Mouse (Mus musculus) limb, embryonic 14.5 days (tissue): ENCODE measurements around the gene Abhd13. TPM values are rescaled to one million over a fixed set of nuclear protein-coding genes. Genes with fewer than 3 reads are reported as not detected.

Experiments used
- ATAC-seq: fragments of 200-750 bp; cut with Nextera tagmentation; 2 replicates; pipeline ENCODE4 v1.8.0; 2017; ENCODE audit warnings: low read depth, moderate number of reproducible peaks, moderate TSS enrichment; ENCODE audit not compliant: low FRiP score
- DNase-seq: peaks from one replicate; pipeline ENCODE4 v3.0.0-alpha.2; 2015; ENCODE audit warnings: low spot score
- H3K27ac ChIP-seq: fragments of 300-500 bp; sonication (generic); replicated peaks from 2 replicates; pipeline ENCODE4 v1.5.1; 2014; ENCODE audit warnings: low read depth, mild to moderate bottlenecking, low read length, moderate library complexity, mixed read lengths
- H3K27me3 ChIP-seq: fragments of 300-500 bp; sonication (generic); 2 replicates; pipeline ENCODE4 v1.6.1; 2014; ENCODE audit warnings: low read length, mixed read lengths; ENCODE audit not compliant: control insufficient read depth, insufficient read depth
- H3K36me3 ChIP-seq: fragments of 300-500 bp; sonication (generic); 2 replicates; pipeline ENCODE4 v1.6.1; 2014; ENCODE audit warnings: mild to moderate bottlenecking, low read length, moderate library complexity, mixed read lengths; ENCODE audit not compliant: control insufficient read depth, insufficient read depth
- H3K4me1 ChIP-seq: fragments of 300-500 bp; sonication (generic); 2 replicates; pipeline ENCODE4 v1.6.1; 2014; ENCODE audit warnings: antibody characterized with exemption, low read length, mixed read lengths; ENCODE audit not compliant: control insufficient read depth, insufficient read depth
- H3K4me2 ChIP-seq: fragments of 300-500 bp; sonication (generic); replicated peaks from 2 replicates; pipeline ENCODE4 v1.6.1; 2014; ENCODE audit warnings: low read depth, mild to moderate bottlenecking, low read length, moderate library complexity; ENCODE audit not compliant: severe bottlenecking
- H3K4me3 ChIP-seq: fragments of 300-500 bp; sonication (generic); replicated peaks from 2 replicates; pipeline ENCODE4 v1.5.1; 2014; ENCODE audit warnings: low read length
- H3K9ac ChIP-seq: fragments of 300-500 bp; sonication (generic); 2 replicates; pipeline ENCODE4 v1.6.1; 2014; ENCODE audit warnings: mild to moderate bottlenecking, low read depth, low read length, moderate library complexity; ENCODE audit not compliant: severe bottlenecking
- H3K9me3 ChIP-seq: fragments of 300-500 bp; sonication (generic); 2 replicates; pipeline ENCODE4 v1.6.1; 2016; ENCODE audit warnings: low read length; ENCODE audit not compliant: control insufficient read depth
- POLR2A ChIP-seq: fragments of 200-500 bp; IDR thresholded peaks from 2 replicates; pipeline ENCODE4 v1.8.0; 2012; ENCODE audit warnings: inconsistent platforms, mild to moderate bottlenecking, moderate library complexity, borderline replicate concordance; ENCODE audit not compliant: insufficient read depth, insufficient read length; ENCODE audit errors: extremely low read depth
- WGBS: fragments of 180-500 bp; shearing (Covaris S2); extraction: QIAGEN DNeasy Blood & Tissue Kit; methylation state at CpG from one replicate; pipeline ENCODE4 v1.1.7; 2014; 5-methylcytosine and 5-hydroxymethylcytosine counted together
- polyA plus RNA-seq, 2 experiments: library from polyadenylated mRNA; depleted of rRNA in 1 of 2; stranded (reverse) in 1 of 2; unstranded in 1 of 2; fragments of >200 nt; fragmentation: Nextera tagmentation in 1 of 2; extraction: Ambion mirVana in 1 of 2; gene quantifications; 2 replicates each; pipeline versions ENCODE4 v1.2.1 to v1.2.3; 2012 to 2014

Abhd13 gene
- polyA plus RNA-seq, 2 experiments, result 10.9 to 22.9 TPM

- Histone ChIP-seq H3K4me3 (peak overlapping the region; percentile 70), H3K27ac (0 out of 2 replicates have a peak overlapping the region, but pooled peaks have one; percentile 26), H3K9ac (peak overlapping the region; percentile 67), H3K36me3 (peaks cover 23% of the 10 kb centered on the region), H3K27me3 (no peaks in the 10 kb centered on the region), H3K9me3 (no peaks in the 10 kb centered on the region), H3K4me2 (peak overlapping the region; percentile 69), H3K4me1 (peaks cover 25% of the 10 kb centered on the region)
- DNase-seq, result peak; percentile 97
- under 1% methylated on average over 47 of the region's 47 CpGs for WGBS
- 0 out of 2 replicates have a peak, but pooled peaks have one; percentile 71 for TF ChIP-seq POLR2A
- peak; percentile 93 for ATAC-seq
Measured at GRCm38 (mm10) chr8:9975898-9976611, 1.5 kb upstream of the Abhd13 start.

GRCm38 (mm10) chr8:9977016-9977415 is 491 bp upstream of the Abhd13 start:
- TF ChIP-seq POLR2A, result no peak
- H3K4me1 ChIP-seq, result peaks cover 25% of the 10 kb centered on the region
- H3K4me3 ChIP-seq, result peak overlapping the region; percentile 70
- no peaks in the 10 kb centered on the region for H3K27me3 ChIP-seq
- H3K27ac ChIP-seq, result peak overlapping the region; percentile 40; the same call in 1 of the 2 replicates
- DNase-seq, result no peak
- H3K9ac ChIP-seq, result peak overlapping the region; percentile 80; the same call in 1 of the 2 replicates
- ATAC-seq, result no peak
- H3K9me3 ChIP-seq, result no peaks in the 10 kb centered on the region
- 36% methylated on average over 15 of the region's 15 CpGs for WGBS
- H3K4me2 ChIP-seq, result peak overlapping the region; percentile 48
- H3K36me3 ChIP-seq, result peaks cover 14% of the 10 kb centered on the region

- Histone ChIP-seq H3K36me3 (peaks cover 3% of the 10 kb centered on the region; the same call in 1 of the 2 replicates), H3K9ac (peak overlapping the region; percentile 80), H3K9me3 (no peaks in the 10 kb centered on the region), H3K27me3 (no peaks in the 10 kb centered on the region), H3K27ac (no peak overlapping the region), H3K4me2 (peak overlapping the region; percentile 48), H3K4me1 (peaks cover 25% of the 10 kb centered on the region), H3K4me3 (peak overlapping the region; percentile 70)
- DNase-seq, result no peak
- WGBS, result 60% methylated on average over 18 of the region's 18 CpGs
- no peak for TF ChIP-seq POLR2A
- no peak for ATAC-seq
Measured at GRCm38 (mm10) chr8:9978475-9979230, 1.1 kb downstream of the Abhd13 start.

GRCm38 (mm10) chr8:9979746-9980145 is 2.2 kb downstream of the Abhd13 start:
- no peak for TF ChIP-seq POLR2A
- no peaks in the 10 kb centered on the region for H3K9me3 ChIP-seq
- no peak for DNase-seq
- peaks cover 3% of the 10 kb centered on the region; the same call in 1 of the 2 replicates for H3K36me3 ChIP-seq
- no peaks in the 10 kb centered on the region for H3K27me3 ChIP-seq
- H3K4me1 ChIP-seq, result peaks cover 25% of the 10 kb centered on the region
- H3K9ac ChIP-seq, result no peak overlapping the region
- 78% methylated on average over 1 of the region's 1 CpGs for WGBS
- ATAC-seq, result no peak
- H3K4me2 ChIP-seq, result no peak overlapping the region
- no peak overlapping the region for H3K27ac ChIP-seq
- H3K4me3 ChIP-seq, result no peak overlapping the region

GRCm38 (mm10) chr8:9980188-9980587 is 2.7 kb downstream of the Abhd13 start:
- TF ChIP-seq POLR2A, result no peak
- ATAC-seq, result no peak
- Histone ChIP-seq H3K4me1 (peaks cover 22% of the 10 kb centered on the region), H3K27ac (no peak overlapping the region), H3K4me2 (no peak overlapping the region), H3K27me3 (no peaks in the 10 kb centered on the region), H3K4me3 (no peak overlapping the region), H3K36me3 (peaks cover 3% of the 10 kb centered on the region; the same call in 1 of the 2 replicates), H3K9ac (no peak overlapping the region), H3K9me3 (no peaks in the 10 kb centered on the region)
- DNase-seq, result no peak
